Mouse (Mus musculus) embryonic fibroblast, embryonic 13.5 days (primary cell): ENCODE measurements at regions not wholly inside any gene's neighbourhood (a gene's known extent, or its start where the extent isn't known, plus 50 kb on each side); places are given as distances from the start of the nearest gene placed in this dataset.

Source experiments
- CTCF ChIP-seq: IDR thresholded peaks from 2 replicates; pipeline ENCODE4 v1.5.1; 2011; ENCODE audit warnings: mild to moderate bottlenecking, control low read depth, low read length, moderate library complexity, borderline replicate concordance; ENCODE audit not compliant: insufficient read depth
- POLR2A ChIP-seq: IDR thresholded peaks from 2 replicates; pipeline ENCODE4 v1.6.1; 2011; ENCODE audit warnings: low read depth, mild to moderate bottlenecking, control low read depth, low read length, moderate library complexity

DNA sequence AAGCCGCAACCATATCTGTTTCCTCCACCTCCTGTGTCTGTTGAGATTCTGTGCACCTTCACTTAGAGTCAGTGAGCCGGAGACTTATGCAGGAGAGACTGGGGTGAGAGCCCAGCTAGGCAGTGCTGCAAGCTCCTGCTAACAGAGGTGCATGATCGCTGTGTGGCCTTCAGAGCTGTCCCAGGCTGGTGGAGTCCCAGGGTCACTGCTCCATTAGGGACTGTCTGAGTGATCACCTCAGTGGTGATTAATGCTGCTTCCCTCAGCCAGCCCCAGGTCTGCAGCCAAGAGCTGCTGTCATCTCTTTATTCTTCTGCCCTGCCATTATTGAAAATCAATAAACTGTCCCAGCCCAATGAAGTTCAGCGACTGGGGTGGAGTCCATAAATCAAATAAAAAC lies 69.0 kb upstream of the Aldh1b1 start:
- TF ChIP-seq POLR2A (no peak), CTCF (no peak)
